Mouse (Mus musculus): ENCODE data around the gene Eps8l2.

- TF ChIP-seq CTCF (IDR thresholded peaks at IDR 0.05; ENCODE audit: low read depth) (no peak), EP300 (IDR thresholded peaks at IDR 0.05; ENCODE audit: low read depth) (no peak)
Observed at GRCm38 (mm10) chr7:141341689-141342226, 3.1 kb downstream of the Eps8l2 start.

Data from liver, postnatal 0 days (tissue).